In the genomic region with DNA sequence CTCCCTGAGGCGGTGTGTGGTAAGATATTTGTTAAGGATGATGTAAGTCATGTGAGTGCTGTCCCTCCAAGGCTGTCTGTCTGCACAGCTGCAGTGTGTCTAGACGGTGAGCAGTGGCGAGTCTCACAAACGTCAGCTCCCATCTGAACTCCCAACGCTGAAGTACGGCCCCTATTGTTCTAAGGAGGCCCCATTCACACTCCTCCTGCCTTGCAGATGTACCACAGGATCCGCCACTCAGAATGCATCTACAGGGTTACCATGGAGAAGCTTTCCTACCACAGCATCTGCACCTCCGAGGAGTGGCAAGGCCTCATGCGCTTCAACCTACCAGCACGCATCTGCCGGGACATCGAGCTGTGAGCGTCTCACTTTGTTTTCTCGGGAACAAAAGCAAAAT, we compare ENCODE assay signal across 17 mouse cellular contexts. TPM values are rescaled to one million over a fixed set of nuclear protein-coding genes. Genes with fewer than 3 reads are reported as not detected.
A peak's percentile ranks its signal among the peaks of the same experiment; 100 is the strongest.
DNase-seq lines count a peak whose midpoint lies in the region; ATAC-seq and TF ChIP-seq lines count a peak whose summit lies in the region.
"Had no signal": no experiment of that assay in that cellular context is flagged by ENCODE, and none has a peak within 500 bp of the region (broad histone marks: within the 10 kb centered on the region; RNA-seq: fewer than 3 reads in every experiment).

No protein-coding gene starts in this region.

- TF ChIP-seq CTCF in cerebellum, adult 2 months (IDR thresholded peaks at IDR 0.05; ENCODE audit: borderline replicate concordance, insufficient read depth, low read depth, low read length): no peak

- H3K4me3 ChIP-seq in neural tube, embryonic 11.5 days (ENCODE audit: low read depth, low read length): no peak overlapping the region
- H3K4me3 ChIP-seq in neural tube, embryonic 15.5 days (replicated peaks): no peak overlapping the region
- no peak overlapping the region for H3K4me3 ChIP-seq in forebrain, embryonic 11.5 days (ENCODE audit: low read depth, low read length)
- no peak overlapping the region for H3K4me3 ChIP-seq in midbrain, embryonic 10.5 days
- H3K4me3 ChIP-seq in cerebellum, adult 2 months (replicated peaks; ENCODE audit: insufficient read depth, low read depth, low read length): no peak overlapping the region
- H3K4me3 ChIP-seq: erythroblast, embryonic 14.5 days; limb, embryonic 10.5 days; liver, embryonic 13.5 days had no signal

- H3K27ac ChIP-seq in neural tube, embryonic 11.5 days (ENCODE audit: low read depth, low read length): no peak overlapping the region
- H3K27ac ChIP-seq in neural tube, embryonic 15.5 days (replicated peaks): no peak overlapping the region
- 0 out of 2 replicates have a peak overlapping the region, but pooled peaks have one; percentile 32 for H3K27ac ChIP-seq in forebrain, embryonic 11.5 days (ENCODE audit: low read depth, low read length)
- H3K27ac ChIP-seq in midbrain, embryonic 10.5 days (replicated peaks): peak overlapping the region; percentile 75
- H3K27ac ChIP-seq in cerebellum, adult 2 months (ENCODE audit: insufficient read depth, low read length): no peak overlapping the region
- H3K27ac ChIP-seq: limb, embryonic 10.5 days; liver, embryonic 13.5 days had no signal

- intact Hi-C loops in left cerebral cortex, postnatal 25 days (cut with DNase I): no loop called here

- H3K4me1 ChIP-seq in neural tube, embryonic 11.5 days (ENCODE audit: control insufficient read depth, insufficient read depth, low read length): 0 out of 2 replicates have a peak, but pooled peaks cover 5% of the 10 kb centered on the region
- H3K4me1 ChIP-seq in neural tube, embryonic 15.5 days: no peaks in the 10 kb centered on the region
- no peaks in the 10 kb centered on the region; the same call in 1 of the 2 replicates for H3K4me1 ChIP-seq in forebrain, embryonic 11.5 days (replicated peaks; ENCODE audit: control insufficient read depth, insufficient read depth, low read length)
- H3K4me1 ChIP-seq in midbrain, embryonic 10.5 days: peaks cover 7% of the 10 kb centered on the region
- peaks cover 6% of the 10 kb centered on the region for H3K4me1 ChIP-seq in cerebellum, adult 2 months (ENCODE audit: control insufficient read depth, insufficient read depth, low read length)
- H3K4me1 ChIP-seq: limb, embryonic 10.5 days; liver, embryonic 13.5 days had no signal

- 42% methylated on average over 14 of the region's 14 CpGs for WGBS in neural tube, embryonic 11.5 days
- WGBS in neural tube, embryonic 15.5 days: 28% methylated on average over 14 of the region's 14 CpGs
- whole genome bisulfite sequencing in forebrain, embryonic 11.5 days: 60% methylated on average over 14 of the region's 14 CpGs
- WGBS in midbrain, embryonic 10.5 days: 65% methylated on average over 14 of the region's 14 CpGs
- 57% methylated on average over 14 of the region's 14 CpGs for WGBS in cerebellum, adult 2 months

- no peaks in the 10 kb centered on the region for H3K36me3 ChIP-seq in neural tube, embryonic 11.5 days (ENCODE audit: control insufficient read depth, insufficient read depth, low read length)
- peaks cover 24% of the 10 kb centered on the region for H3K36me3 ChIP-seq in neural tube, embryonic 15.5 days
- no peaks in the 10 kb centered on the region for H3K36me3 ChIP-seq in forebrain, embryonic 11.5 days (ENCODE audit: control insufficient read depth, insufficient read depth, low read length)
- no peaks in the 10 kb centered on the region for H3K36me3 ChIP-seq in midbrain, embryonic 10.5 days
- H3K36me3 ChIP-seq: limb, embryonic 10.5 days; liver, embryonic 13.5 days had no signal

- H3K9me3 ChIP-seq in neural tube, embryonic 11.5 days (ENCODE audit: control insufficient read depth, low read length): no peaks in the 10 kb centered on the region
- H3K9me3 ChIP-seq in neural tube, embryonic 15.5 days (replicated peaks): no peaks in the 10 kb centered on the region
- H3K9me3 ChIP-seq in forebrain, embryonic 11.5 days (ENCODE audit: control insufficient read depth, low read length): no peaks in the 10 kb centered on the region
- H3K9me3 ChIP-seq in midbrain, embryonic 10.5 days (replicated peaks): no peaks in the 10 kb centered on the region
- H3K9me3 ChIP-seq: limb, embryonic 10.5 days; liver, embryonic 13.5 days had no signal

- peak; percentile 28 for DNase-seq in neural tube, embryonic 11.5 days (ENCODE audit: low spot score)
- peak; percentile 51 for DNase-seq in forebrain, embryonic 11.5 days (ENCODE audit: low spot score)
- peak; percentile 28 for DNase-seq in midbrain, embryonic 10.5 days (ENCODE audit: low spot score)
- peak; percentile 80 for DNase-seq in retina, postnatal 1 day
- no peak for DNase-seq in gastrocnemius, adult 8-10 months (ENCODE audit: low spot score in 2 of 2)
- DNase-seq in cerebellum, adult 2 months: no peak
- no peak for DNase-seq in left cerebral cortex, postnatal 25 days (ENCODE audit: low spot score in 2 of 2)
- DNase-seq: cerebellum, adult 18-20 months; heart, adult 18-20 months; kidney, adult 9 months; kidney, postnatal 4 days; liver, embryonic 13.5 days; right cerebral cortex, adult 18-20 months; spleen, adult 18-20 months had no signal

- no peak for TF ChIP-seq POLR2A in cerebellum, adult 2 months (IDR thresholded peaks at IDR 0.05; ENCODE audit: borderline replicate concordance, insufficient read depth, low read length)

- no peak overlapping the region for H3K9ac ChIP-seq in neural tube, embryonic 11.5 days (ENCODE audit: low read length)
- no peak overlapping the region for H3K9ac ChIP-seq in neural tube, embryonic 15.5 days (replicated peaks)
- H3K9ac ChIP-seq in forebrain, embryonic 11.5 days (ENCODE audit: low read length): no peak overlapping the region
- H3K9ac ChIP-seq: liver, embryonic 13.5 days had no signal

- ATAC-seq in neural tube, embryonic 11.5 days (ENCODE audit: insufficient read depth, low FRiP score, low TSS enrichment): no peak; the same call in 1 of the 2 replicates
- ATAC-seq in neural tube, embryonic 15.5 days (ENCODE audit: low FRiP score): no peak
- ATAC-seq in forebrain, embryonic 11.5 days (replicated peaks; ENCODE audit: low FRiP score): peak; percentile 63

- H3K27me3 ChIP-seq in neural tube, embryonic 11.5 days (ENCODE audit: control insufficient read depth, insufficient read depth, low read length): no peaks in the 10 kb centered on the region
- H3K27me3 ChIP-seq in neural tube, embryonic 15.5 days (replicated peaks): no peaks in the 10 kb centered on the region
- no peaks in the 10 kb centered on the region for H3K27me3 ChIP-seq in forebrain, embryonic 11.5 days (ENCODE audit: control insufficient read depth, insufficient read depth, low read length)
- H3K27me3 ChIP-seq in midbrain, embryonic 10.5 days (ENCODE audit: low read depth, poor library complexity, severe bottlenecking): no peaks in the 10 kb centered on the region
- no peaks in the 10 kb centered on the region for H3K27me3 ChIP-seq in cerebellum, adult 2 months (ENCODE audit: control insufficient read depth, insufficient read depth, low read length)
- H3K27me3 ChIP-seq: liver, embryonic 13.5 days had no signal

- H3K4me2 ChIP-seq in neural tube, embryonic 11.5 days (ENCODE audit: low read depth): no peak overlapping the region
- no peak overlapping the region for H3K4me2 ChIP-seq in neural tube, embryonic 15.5 days
- no peak overlapping the region for H3K4me2 ChIP-seq in forebrain, embryonic 11.5 days (ENCODE audit: low read depth, low read length, severe bottlenecking)
- H3K4me2 ChIP-seq: liver, embryonic 13.5 days had no signal

RNA-seq across cellular contexts. Expression of a gene that starts 26.5 kb away (rescaled TPM):
- polyA plus RNA-seq in neural tube, embryonic 11.5 days (2014; fragmentation: Nextera tagmentation; extraction: Ambion mirVana): 2.9 TPM in 2 replicates
- 2.6 TPM in 2 replicates for polyA plus RNA-seq in neural tube, embryonic 15.5 days (2015; fragmentation: Nextera tagmentation; extraction: Ambion mirVana)
- polyA plus RNA-seq in forebrain, embryonic 11.5 days (2014; fragmentation: Nextera tagmentation; extraction: Ambion mirVana): 2.6 and 2.9 TPM in 2 replicates
- polyA plus RNA-seq in midbrain, embryonic 10.5 days (2016; fragmentation: Nextera tagmentation; extraction: Ambion mirVana): 3.5 and 3.9 TPM in 2 replicates
- total RNA-seq in gastrocnemius, adult 8-10 months (2022): under 1 TPM in 2 of 4 experiments, not detected in 2; 0.17 to 0.52 TPM
- polyA plus RNA-seq in cerebellum, adult 2 months (2012; rRNA removed): 0.80 and 1.00 TPM in 2 replicates
- total RNA-seq in left cerebral cortex, postnatal 25 days (2021): 1 to 10 TPM; 1.4 to 1.7 TPM
- polyA plus RNA-seq: erythroblast, embryonic 14.5 days had no signal

Comparison
In these comparisons a context has a peak if more than half of its experiments do, and no peak if none do; other contexts are left out.
1. DNase-seq: peak in neural tube, embryonic 11.5 days (single experiment), forebrain, embryonic 11.5 days (single experiment), midbrain, embryonic 10.5 days (single experiment) and retina, postnatal 1 day (single experiment); none in gastrocnemius, adult 8-10 months (0 of 2), cerebellum, adult 2 months (0 of 2) and left cerebral cortex, postnatal 25 days (0 of 2).
2. H3K27ac ChIP-seq: peak in forebrain, embryonic 11.5 days (single experiment) and midbrain, embryonic 10.5 days (single experiment); none in neural tube, embryonic 11.5 days (single experiment), neural tube, embryonic 15.5 days (single experiment) and cerebellum, adult 2 months (single experiment).